Mouse (Mus musculus): ENCODE data around the gene Baiap2l2. TPM values are rescaled to one million over a fixed set of nuclear protein-coding genes. Genes with fewer than 3 reads are reported as not detected.
A peak's percentile ranks its signal among the peaks of the same experiment; 100 is the strongest.

Baiap2l2 gene
- 1 to 10 TPM; 1.3 to 2.0 TPM for total RNA-seq (2021)

DNA sequence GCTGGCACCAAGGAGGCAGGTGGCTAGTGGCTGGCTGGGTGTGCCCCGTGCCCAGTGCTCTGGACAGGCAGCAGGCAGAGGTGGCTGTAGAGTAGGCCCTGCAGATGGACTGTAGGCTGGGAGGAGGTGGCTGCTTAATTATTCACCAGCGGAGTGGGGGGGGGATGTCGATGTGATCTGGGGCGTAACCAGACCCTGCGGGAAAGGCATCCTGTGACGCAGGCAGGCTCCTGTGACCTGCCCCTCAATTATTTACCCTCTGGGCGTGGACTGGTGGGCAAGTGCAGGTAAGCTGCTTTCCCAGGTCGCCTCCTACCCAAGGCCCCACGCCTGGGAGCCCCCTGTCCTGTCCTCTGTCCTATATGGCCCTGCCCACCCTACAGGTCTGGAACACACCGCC, at the start of gene Baiap2l2:
Baiap2l2 (minus strand) TSS at position 139 of the 400 bp plus-strand sequence.
- DNase-seq = no peak

GRCm38 (mm10) chr15:79333409-79333808, 48.1 kb upstream of the Baiap2l2 start:
- DNase-seq = no peak

DNA sequence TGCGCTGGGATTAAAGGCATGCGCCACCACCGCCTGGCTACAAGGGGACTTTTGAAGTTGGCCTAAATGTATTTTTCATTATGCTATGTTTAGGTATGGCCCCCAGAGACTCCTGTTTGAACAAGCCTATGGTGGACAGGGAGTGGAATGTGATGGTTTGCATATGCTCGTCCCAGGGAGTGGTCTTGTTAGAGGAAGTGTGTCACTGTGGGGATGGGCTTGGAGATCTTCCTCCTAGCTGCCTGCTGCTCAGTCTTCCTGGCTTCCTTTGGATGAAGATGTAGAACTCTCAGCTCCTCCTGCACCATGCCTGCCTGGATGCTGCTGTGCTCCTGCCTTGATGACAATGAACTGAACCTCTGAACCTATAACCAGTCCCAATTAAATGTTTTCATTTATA, 45.2 kb upstream of the Baiap2l2 start:
- DNase-seq = no peak

GRCm38 (mm10) chr15:79329979-79330363, 44.6 kb upstream of the Baiap2l2 start:
- DNase-seq = no peak

DNA sequence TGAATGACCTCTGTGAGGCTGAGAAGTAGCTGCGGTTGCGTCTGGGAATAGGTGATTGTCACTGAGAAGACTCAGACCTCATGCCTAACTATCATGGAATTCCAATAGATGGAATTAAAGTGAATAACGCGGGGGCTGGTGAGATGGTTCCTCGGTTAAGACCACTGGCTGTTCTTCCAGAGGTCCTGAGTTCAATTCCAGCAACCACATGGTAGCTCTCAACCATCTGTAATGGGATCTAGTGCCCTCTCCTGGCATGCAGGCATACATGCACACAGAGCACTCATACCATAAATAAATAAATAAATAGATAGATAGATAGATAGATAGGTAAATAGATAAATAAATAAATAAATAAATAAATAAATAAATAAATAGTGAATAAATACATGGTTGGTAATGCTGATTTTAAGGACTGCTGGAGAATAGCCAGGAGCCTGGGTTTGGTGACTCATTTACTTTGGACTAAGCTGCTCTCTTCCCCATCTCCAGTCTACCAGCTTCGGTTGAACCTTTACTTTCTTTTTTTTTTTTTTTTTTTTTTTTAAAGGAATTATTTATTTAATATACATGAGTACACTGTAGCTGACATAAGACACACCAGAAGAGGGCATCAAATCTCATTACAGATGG, 44.1 kb upstream of the Baiap2l2 start:
- DNase-seq = no peak

DNA sequence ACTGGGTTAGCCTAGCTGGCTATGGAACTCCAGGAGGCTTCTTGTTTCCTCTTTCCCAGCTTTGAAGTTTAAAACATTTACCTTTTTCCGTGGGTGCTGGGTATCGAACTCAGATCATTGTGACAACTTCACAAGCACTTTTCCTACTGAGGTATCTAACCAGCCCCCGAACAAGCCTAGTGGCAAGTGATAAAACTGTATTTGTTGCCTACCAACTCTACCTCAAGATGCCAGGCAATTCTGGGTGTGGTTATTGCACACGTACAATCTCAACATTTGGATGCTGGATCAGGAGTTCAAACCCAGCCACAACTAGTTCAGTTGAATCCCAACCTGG, 43.6 kb upstream of the Baiap2l2 start:
- no peak for DNase-seq

DNA sequence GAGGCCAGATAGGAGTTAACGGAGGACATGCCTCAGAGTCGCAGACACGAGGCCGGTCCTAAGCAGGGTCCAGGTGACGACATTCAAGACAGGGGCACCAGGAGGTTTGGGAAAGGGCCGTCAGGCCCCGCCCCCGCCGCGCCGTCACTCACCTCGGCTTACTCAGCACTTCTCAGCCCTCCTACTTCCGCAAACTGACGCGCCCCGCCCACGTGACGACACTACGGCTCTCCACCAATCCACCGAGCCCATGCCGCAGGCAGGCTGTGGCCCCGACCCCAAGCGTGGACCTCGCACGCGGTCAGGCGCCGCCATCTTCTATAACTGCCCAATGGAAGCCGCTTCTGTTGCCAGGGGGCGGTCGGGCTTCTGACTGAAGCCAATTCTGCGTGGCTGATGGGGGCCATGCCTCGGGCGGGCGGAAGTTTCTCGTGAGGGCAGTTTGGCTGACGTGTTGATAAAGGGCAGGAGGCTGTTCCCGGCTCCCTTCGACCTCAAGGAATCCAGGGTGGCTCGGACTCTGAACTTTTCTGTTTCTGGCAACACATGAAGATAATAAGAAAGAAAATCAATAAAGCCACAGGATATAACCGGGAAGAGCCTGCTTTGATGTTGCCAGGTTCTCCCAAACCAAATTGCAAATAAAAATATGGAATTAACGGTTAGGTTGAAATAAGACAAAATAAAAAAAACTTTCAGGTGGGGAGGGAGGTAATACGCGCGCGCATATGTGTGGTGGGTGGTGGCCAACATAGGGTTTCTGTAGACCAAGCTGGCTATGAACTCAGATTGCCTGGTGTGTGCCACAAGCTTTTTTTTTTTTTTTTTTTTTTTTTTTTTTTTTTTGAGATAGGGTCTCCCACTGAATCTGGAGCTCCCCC, 43.0 kb upstream of the Baiap2l2 start, which contains the start of gene Pla2g6:
Pla2g6 (minus strand) TSS at position 333 of the 881 bp plus-strand sequence.
- DNase-seq = peak; percentile 99

- DNase-seq = peak; percentile 26
Measured at GRCm38 (mm10) chr15:79326971-79327961, 41.9 kb upstream of the Baiap2l2 start.

DNA sequence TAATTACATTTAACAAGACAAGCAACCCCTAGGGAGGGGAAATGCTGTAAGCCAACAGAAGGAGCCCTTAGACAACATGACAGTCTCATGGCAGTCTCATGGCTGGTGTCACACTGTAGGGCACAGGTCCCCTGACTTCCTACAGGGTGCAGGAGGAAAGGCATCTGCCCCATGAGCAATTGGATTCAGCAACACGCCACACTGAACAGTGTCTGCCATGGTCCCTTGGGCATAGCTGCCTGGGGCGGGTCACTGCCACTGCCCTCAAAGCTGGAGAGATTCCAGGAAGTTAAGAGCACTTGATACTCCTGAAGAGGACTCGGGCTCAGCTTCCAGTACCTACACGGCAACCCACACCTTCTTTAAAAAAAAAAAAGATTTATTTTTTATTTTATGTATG, 40.9 kb upstream of the Baiap2l2 start:
- DNase-seq = no peak

DNA sequence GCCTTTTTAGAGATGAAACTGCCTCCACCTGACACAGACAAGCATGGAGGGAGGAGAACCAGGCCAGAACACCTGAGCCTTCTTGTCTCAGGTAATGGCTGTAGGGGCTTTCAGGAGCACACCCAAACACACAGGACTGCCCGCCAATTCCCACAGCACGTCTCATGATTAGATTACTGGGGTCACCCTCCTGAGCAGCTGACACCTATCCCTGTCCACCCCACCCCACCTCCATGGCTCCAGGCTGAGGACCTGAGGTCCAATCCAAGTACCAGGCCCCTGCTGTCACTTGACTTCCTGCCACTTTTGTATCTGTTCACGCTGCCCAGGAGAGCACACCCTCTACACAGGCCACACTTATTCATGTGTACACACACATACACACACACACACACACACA, 40.4 kb upstream of the Baiap2l2 start:
- no peak for DNase-seq

DNA sequence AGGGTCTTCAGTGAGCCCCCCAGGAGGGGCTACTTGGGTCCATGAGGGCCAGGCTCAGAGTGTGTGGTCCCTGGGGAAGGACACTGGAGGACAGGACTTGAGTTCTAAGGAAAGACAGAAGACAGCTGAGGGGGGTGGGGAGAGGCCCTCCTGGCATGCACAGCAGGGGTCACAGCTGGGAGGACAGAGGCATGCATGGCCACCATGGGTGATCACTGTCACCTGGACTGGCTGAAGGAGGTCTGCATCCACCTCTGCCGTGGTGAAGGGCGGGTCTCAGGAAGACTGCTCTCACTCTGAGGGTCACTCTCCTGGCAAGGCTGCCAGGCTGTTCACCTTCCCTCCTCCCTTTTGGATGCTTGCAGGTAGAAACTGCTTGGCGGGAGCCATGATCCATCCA, 39.0 kb upstream of the Baiap2l2 start:
- DNase-seq = no peak

DNA sequence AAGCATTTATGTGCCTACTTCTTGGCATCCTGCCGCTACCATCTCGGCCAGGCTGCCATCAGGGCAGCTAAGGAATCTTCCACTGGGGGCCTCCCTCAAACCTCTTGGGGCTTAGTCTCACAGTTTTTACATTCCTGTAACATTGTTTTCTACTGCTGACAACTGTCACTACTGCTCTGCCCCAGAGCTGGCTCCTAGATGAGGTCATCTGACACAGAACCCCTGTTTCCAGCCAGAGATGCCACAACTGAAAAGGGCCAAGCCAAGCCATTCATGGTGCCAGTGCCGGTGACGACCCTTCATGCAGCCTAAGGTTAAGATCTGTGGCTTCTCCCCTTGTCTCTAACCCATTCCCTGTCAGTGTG, 38.4 kb upstream of the Baiap2l2 start:
- no peak for DNase-seq

- DNase-seq = peak; percentile 88
Measured at GRCm38 (mm10) chr15:79322991-79323790, 37.9 kb upstream of the Baiap2l2 start.

DNA sequence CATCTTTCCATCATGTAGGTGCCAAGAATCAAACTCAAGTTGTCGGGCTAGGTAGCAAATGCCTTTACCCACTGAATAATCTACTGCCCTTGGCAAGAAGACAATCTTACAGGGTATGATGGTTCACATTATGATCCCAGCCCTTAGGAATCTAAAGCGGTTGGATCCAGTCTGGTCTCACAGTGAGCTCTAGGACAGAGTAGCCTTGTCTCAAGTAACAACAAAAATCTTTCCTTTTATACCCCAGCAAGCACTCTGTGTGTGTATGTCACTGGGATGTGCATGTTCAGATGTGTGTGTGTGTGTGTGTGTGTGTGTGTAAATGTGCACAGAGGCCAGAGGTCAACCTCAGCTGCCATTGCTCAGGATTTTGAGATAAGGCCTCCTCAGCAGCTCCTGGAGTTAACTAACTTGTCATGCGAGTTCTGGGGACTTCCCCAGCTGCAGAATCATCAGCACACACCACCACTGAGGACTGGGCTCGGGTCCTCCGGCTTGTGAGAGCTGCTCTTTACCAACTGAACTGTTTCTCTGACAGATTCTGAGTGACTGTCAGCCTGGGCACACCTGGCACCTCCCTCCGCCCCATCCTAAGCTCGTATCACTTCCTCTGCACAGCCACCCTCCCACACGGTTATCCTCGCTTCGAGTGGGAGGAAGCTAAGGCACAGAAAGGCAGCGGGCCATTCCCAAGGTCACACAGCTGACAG, 37.1 kb upstream of the Baiap2l2 start:
- no peak for DNase-seq

DNA sequence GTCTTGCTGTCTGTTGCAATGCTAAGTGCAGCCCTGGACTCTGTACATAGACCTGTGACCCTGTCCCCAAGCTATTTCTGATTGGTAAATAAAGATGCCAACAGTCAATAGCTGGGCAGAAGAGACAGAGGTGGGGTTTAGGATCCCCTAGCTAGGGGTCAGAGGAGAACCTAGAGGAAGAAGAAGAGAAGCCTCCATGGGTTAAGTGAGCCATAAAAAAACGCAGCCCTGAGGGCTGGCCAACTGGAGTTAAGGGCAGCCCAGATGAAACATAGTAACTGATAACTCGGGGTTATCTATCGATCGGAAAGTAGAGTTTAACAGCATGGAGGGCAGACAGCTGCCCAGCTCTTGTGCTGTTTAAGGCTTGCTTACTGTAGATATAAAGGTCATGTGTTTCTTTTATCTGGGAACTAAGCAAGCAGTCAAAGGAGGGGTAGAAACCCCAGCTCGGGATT, 36.4 kb upstream of the Baiap2l2 start:
- DNase-seq = no peak

GRCm38 (mm10) chr15:79313848-79314369, 28.6 kb upstream of the Baiap2l2 start:
- no peak for DNase-seq

DNA sequence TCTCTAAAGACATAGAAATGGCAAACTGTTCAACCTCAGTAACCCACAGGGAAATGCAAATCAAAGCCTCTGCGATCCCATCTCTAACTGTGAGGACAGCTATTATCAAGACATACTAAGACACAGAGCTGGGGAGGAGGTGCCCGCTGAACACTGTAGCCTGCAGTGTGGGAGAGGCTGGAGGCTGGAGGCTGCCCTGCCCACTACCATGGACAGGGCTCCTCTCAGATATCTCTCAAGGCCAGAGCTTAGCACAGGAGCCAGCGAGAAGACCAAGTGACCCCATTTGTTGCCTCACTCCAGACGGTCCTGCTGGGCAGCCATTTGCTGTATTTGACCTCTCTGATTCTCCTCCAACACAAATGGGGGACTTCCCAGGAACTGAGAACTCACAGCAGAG, 22.5 kb upstream of the Baiap2l2 start:
- no peak for DNase-seq

DNA sequence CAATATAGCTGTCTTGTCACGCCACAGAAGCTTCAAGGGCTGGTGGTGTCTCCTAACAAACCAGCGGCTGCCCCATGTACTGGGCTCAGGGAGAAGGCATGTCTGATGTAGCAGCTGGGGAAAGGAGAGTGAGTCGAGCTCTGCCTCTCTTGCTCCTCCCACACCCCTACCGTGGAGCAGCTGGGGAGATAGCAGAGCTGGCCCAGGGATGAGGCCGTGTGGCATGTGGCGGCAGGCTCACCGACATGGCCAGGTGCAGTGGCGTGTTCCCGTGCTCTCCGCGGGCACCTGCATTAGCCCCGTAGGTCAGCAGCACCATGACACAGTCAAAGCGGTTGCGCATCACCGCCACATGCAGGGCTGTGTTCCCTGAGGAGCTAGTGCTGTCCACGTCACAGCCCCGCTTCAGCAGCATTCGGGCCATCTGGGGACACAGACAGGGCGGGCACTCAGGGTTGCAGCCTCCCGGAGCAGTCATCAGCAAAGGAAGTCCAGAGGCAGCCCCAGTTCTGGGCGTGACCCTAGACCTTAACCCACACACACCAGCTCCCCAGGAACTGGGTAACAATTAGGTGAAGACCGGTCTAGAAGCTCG, 20.8 kb upstream of the Baiap2l2 start:
- DNase-seq = no peak

DNA sequence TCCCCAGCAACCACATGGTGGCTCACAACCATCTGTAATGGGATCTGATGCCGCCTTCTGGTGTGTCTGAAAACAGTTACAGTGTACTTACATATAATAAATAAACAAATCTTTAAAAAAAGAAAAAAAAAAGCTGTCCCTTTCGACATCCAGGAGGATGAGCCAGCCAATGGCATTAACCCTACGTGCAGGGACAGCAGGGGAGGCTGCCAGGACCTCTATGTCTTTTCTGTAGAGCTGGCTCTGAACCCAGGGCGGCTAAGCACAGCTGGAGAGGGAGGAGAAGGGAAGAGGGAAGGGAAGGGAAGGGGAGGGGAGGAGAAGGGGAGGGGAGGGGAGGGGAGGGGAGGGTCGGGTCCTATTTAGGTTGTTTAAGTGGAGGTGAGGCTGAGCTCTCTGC, 19.5 kb upstream of the Baiap2l2 start:
- no peak for DNase-seq

GRCm38 (mm10) chr15:79303725-79304124, 18.4 kb upstream of the Baiap2l2 start:
- peak; percentile 41 for DNase-seq

Measured in heart, postnatal 4 days (tissue).